Mouse (Mus musculus) ES-Bruce4 (cell line): ENCODE data around the gene Nemp1. TPM values are rescaled to one million over a fixed set of nuclear protein-coding genes. Genes with fewer than 3 reads are reported as not detected.
A peak's percentile ranks its signal among the peaks of the same experiment; 100 is the strongest.

Source experiments
- H3K27ac ChIP-seq: 2 replicates; pipeline ENCODE4 v1.5.1; 2012; ENCODE audit warnings: low read length, inconsistent platforms; ENCODE audit not compliant: insufficient read depth
- H3K27me3 ChIP-seq: 2 replicates; pipeline ENCODE4 v1.6.1; 2012; ENCODE audit warnings: mild to moderate bottlenecking, low read length, inconsistent platforms; ENCODE audit not compliant: control insufficient read depth, poor library complexity, insufficient read depth, severe bottlenecking
- H3K36me3 ChIP-seq: 2 replicates; pipeline ENCODE4 v1.6.1; 2012; ENCODE audit warnings: inconsistent platforms, mild to moderate bottlenecking, low read length, moderate library complexity; ENCODE audit not compliant: control insufficient read depth, poor library complexity, insufficient read depth, severe bottlenecking
- H3K4me1 ChIP-seq: one replicate; pipeline ENCODE4 v1.8.1; 2011; ENCODE audit warnings: low read length; ENCODE audit not compliant: control insufficient read depth, insufficient read depth
- H3K4me3 ChIP-seq: 2 replicates; pipeline ENCODE4 v1.5.1; 2011; ENCODE audit warnings: low read depth, mild to moderate bottlenecking, low read length
- H3K9ac ChIP-seq: 2 replicates; pipeline ENCODE4 v1.6.1; 2012; ENCODE audit warnings: low read depth, mild to moderate bottlenecking, inconsistent platforms; ENCODE audit not compliant: poor library complexity, severe bottlenecking
- H3K9me3 ChIP-seq: replicated peaks from 2 replicates; pipeline ENCODE4 v1.6.1; 2012; ENCODE audit warnings: mild to moderate bottlenecking, low read length, inconsistent platforms; ENCODE audit not compliant: control insufficient read depth, poor library complexity, insufficient read depth, severe bottlenecking
- CTCF ChIP-seq: IDR thresholded peaks from one replicate; pipeline ENCODE4 v1.8.1; 2011; ENCODE audit warnings: low read depth, low read length
- EP300 ChIP-seq: IDR thresholded peaks from 2 replicates; pipeline ENCODE4 v1.6.1; 2011; ENCODE audit warnings: low read depth, low read length; ENCODE audit not compliant: insufficient read depth
- POLR2A ChIP-seq: IDR thresholded peaks from one replicate; pipeline ENCODE4 v1.8.1; 2011; ENCODE audit warnings: low read length; ENCODE audit not compliant: insufficient read depth
- polyA plus RNA-seq: library from polyadenylated mRNA; stranded (reverse); fragments of >200 nt; gene quantifications from 2 replicates; pipeline ENCODE4 v1.2.4, GENCODE M21; 2011; ENCODE audit warnings: low read depth; ENCODE audit not compliant: missing spikeins, insufficient read depth, insufficient read length

Nemp1 gene
- polyA plus RNA-seq, 1 experiment: 22.0 TPM

GRCm38 (mm10) chr10:127626433-127626832 is 40.3 kb upstream of the Nemp1 start:
- Histone ChIP-seq H3K9ac (no peak overlapping the region), H3K9me3 (0 out of 2 replicates have a peak, but pooled peaks cover 4% of the 10 kb centered on the region), H3K27me3 (no peaks in the 10 kb centered on the region), H3K4me1 (no peaks in the 10 kb centered on the region), H3K27ac (no peak overlapping the region), H3K4me3 (no peak overlapping the region), H3K36me3 (no peaks in the 10 kb centered on the region)
- no peak for TF ChIP-seq EP300
- no peak for TF ChIP-seq POLR2A
- TF ChIP-seq CTCF: peak; percentile 37

GRCm38 (mm10) chr10:127631261-127632214 is 35.2 kb upstream of the Nemp1 start:
- H3K36me3 ChIP-seq: no peaks in the 10 kb centered on the region
- H3K4me1 ChIP-seq: no peaks in the 10 kb centered on the region
- H3K9ac ChIP-seq: no peak overlapping the region
- H3K4me3 ChIP-seq: no peak overlapping the region
- no peaks in the 10 kb centered on the region for H3K9me3 ChIP-seq
- no peak for TF ChIP-seq CTCF
- no peak for TF ChIP-seq EP300
- TF ChIP-seq POLR2A: no peak
- H3K27ac ChIP-seq: no peak overlapping the region
- no peaks in the 10 kb centered on the region for H3K27me3 ChIP-seq

- Histone ChIP-seq H3K27me3 (no peaks in the 10 kb centered on the region), H3K4me3 (no peak overlapping the region), H3K36me3 (no peaks in the 10 kb centered on the region), H3K9me3 (no peaks in the 10 kb centered on the region), H3K27ac (no peak overlapping the region), H3K9ac (no peak overlapping the region), H3K4me1 (no peaks in the 10 kb centered on the region)
- TF ChIP-seq POLR2A (no peak), EP300 (no peak), CTCF (no peak)
Measured at GRCm38 (mm10) chr10:127632668-127633271, 33.9 kb upstream of the Nemp1 start.

GRCm38 (mm10) chr10:127640421-127640820 is 26.3 kb upstream of the Nemp1 start:
- H3K9me3 ChIP-seq: no peaks in the 10 kb centered on the region
- H3K27me3 ChIP-seq: no peaks in the 10 kb centered on the region
- H3K9ac ChIP-seq: no peak overlapping the region
- H3K27ac ChIP-seq: no peak overlapping the region
- no peaks in the 10 kb centered on the region for H3K36me3 ChIP-seq
- TF ChIP-seq CTCF (no peak), EP300 (no peak), POLR2A (no peak)
- H3K4me1 ChIP-seq: peaks cover 3% of the 10 kb centered on the region
- no peak overlapping the region for H3K4me3 ChIP-seq

GRCm38 (mm10) chr10:127641861-127642771 is 24.6 kb upstream of the Nemp1 start:
- peaks cover 3% of the 10 kb centered on the region for H3K4me1 ChIP-seq
- TF ChIP-seq POLR2A (no peak), CTCF (peak; percentile 96), EP300 (peak; percentile 51; the same call in 1 of the 2 replicates)
- peak overlapping the region; percentile 72 for H3K9ac ChIP-seq
- H3K27me3 ChIP-seq: no peaks in the 10 kb centered on the region
- no peaks in the 10 kb centered on the region for H3K36me3 ChIP-seq
- H3K4me3 ChIP-seq: peak overlapping the region; percentile 81
- no peaks in the 10 kb centered on the region for H3K9me3 ChIP-seq
- H3K27ac ChIP-seq: peak overlapping the region; percentile 5; the same call in 1 of the 2 replicates
